Mouse (Mus musculus): ENCODE results near the gene Eapp. TPM values are rescaled to one million over a fixed set of nuclear protein-coding genes. Genes with fewer than 3 reads are reported as not detected.
"Not testable (repeated sequence)": the region's sequence is repeated elsewhere in the genome, so short reads cannot be mapped to it uniquely, and the experiment has no call there.

The Eapp gene
- 76.4 and 86.5 TPM in 2 replicates for polyA plus RNA-seq (2015; fragmentation: Nextera tagmentation; extraction: Ambion mirVana)

DNA sequence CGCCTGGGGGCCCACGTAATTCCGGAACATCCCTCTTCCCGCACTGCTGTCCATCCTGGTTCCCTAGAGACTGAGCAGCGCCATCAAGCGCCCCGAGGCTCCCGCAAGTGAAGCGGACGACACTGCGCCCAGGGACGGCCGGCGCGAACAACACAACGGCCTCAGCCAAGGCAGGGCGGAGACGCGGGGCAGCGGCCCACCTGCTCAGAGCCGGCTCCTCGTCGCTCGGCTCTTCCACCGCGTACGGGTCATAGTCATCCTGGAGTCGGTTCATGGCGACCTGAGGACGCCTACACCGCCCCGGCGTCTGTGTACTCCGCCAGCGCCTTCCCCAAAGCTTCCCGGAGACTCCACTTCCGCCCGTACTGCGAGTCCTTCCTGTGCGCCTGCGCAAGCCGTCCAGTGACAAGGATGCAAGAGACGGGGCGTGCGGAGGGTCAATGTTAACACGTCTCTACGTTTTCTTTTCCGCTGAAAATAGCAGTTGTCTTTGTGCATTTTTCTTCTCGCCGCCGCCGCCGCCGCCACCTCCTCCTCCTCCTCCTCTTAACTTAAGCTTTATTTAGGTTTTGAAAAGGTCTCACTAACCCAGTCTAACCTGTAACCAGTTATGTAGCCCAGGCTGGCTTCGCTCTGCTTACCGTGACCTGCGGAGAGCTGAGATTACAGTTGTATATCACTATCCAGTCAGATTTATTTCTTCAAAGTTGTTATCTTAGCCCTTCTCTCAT, at the start of gene Eapp:
Gene Eapp (minus strand): TSS at position 387 of the 731 bp plus-strand sequence.
- Histone ChIP-seq H3K4me2 (peak within 1 kb of the TSS; percentile 78), H3K27me3 (replicated peaks) (no peaks in the 10 kb centered on the region), H3K9me3 (replicated peaks) (no peaks in the 10 kb centered on the region), H3K27ac (replicated peaks) (peak within 1 kb of the TSS; percentile 98), H3K36me3 (peaks cover 11% of the 10 kb centered on the region), H3K4me3 (replicated peaks) (peak within 1 kb of the TSS; percentile 90), H3K4me1 (peaks cover 16% of the 10 kb centered on the region), H3K9ac (replicated peaks) (peak within 1 kb of the TSS; percentile 94)
- 1% methylated on average over 57 of the region's 57 CpGs for WGBS
- ATAC-seq (ENCODE audit: low FRiP score): peak; percentile 92

DNA sequence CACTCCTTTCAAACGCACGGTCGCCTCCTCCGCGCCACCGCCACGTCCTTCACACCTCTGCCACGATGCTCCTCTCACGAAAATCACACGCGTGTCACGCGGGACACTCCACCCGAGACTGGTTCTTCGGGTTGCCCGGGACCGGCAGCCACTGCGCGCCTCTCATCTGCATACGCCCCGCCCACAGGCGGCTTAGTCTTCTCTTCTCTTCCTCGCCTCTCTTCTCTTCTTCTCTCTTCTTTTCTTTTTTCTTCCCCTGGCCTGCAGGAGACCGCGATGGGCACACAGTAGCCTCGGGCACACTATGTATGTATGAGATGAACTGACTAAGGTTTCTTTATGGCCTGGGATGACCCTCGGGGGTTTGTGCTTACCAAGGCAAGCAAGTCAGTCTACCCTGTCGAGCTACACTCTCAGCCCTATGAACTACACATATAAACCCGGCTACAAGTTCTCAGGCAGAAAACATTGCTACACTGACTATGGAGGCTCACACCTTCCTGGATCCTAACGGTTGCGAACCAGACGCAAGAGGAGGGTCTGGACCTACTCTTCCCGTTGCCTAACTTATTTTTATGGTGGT, 43.1 kb upstream of the Eapp start:
- not testable (repeated sequence) for H3K9ac ChIP-seq (replicated peaks); H3K27ac ChIP-seq (replicated peaks); H3K36me3 ChIP-seq; H3K9me3 ChIP-seq (replicated peaks); H3K4me1 ChIP-seq; H3K27me3 ChIP-seq (replicated peaks); H3K4me2 ChIP-seq
- ATAC-seq (ENCODE audit: low FRiP score): peak; percentile 71
- 0% methylated on average over 9 of the region's 33 CpGs for WGBS
- 0 out of 2 replicates have a peak overlapping the region, but pooled peaks have one; percentile 19 for H3K4me3 ChIP-seq (replicated peaks)

DNA sequence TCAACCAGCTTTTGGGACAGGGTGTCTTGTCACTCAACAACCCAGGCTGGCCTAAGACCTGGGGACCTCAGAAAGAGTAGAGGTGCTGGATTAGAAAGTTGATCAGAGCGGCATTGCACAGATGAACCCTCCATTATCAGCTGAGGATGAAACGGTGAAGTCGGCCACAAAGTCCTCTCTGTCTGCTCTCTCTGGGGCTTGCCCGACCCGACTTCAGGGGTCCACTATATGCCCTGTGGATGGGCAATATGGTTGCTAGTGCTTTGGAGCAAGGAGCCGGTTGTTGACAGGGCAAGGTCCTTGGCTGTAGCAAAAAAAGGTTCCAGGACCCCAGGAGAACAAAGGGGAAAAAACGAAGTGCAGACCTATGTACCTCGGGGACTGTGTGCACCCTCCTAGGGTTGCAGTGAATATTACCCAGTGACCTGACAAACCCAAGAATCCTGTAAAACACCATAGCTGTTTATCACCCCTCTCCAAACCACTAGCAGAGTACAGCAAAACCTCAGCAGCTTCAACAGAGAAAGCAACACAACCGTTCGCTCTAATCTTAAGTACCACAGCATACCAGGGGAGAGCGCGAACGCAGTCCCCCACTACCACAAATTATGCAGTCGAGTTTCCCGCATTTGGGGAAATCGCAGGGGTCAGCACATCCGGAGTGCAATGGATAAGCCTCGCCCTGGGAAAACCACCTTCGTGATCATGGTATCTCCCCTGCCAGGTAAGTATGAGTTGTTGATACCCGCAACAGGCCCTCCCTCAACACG, 42.4 kb upstream of the Eapp start:
- WGBS: no CpG with 5 or more reads among the region's 21 CpGs

DNA sequence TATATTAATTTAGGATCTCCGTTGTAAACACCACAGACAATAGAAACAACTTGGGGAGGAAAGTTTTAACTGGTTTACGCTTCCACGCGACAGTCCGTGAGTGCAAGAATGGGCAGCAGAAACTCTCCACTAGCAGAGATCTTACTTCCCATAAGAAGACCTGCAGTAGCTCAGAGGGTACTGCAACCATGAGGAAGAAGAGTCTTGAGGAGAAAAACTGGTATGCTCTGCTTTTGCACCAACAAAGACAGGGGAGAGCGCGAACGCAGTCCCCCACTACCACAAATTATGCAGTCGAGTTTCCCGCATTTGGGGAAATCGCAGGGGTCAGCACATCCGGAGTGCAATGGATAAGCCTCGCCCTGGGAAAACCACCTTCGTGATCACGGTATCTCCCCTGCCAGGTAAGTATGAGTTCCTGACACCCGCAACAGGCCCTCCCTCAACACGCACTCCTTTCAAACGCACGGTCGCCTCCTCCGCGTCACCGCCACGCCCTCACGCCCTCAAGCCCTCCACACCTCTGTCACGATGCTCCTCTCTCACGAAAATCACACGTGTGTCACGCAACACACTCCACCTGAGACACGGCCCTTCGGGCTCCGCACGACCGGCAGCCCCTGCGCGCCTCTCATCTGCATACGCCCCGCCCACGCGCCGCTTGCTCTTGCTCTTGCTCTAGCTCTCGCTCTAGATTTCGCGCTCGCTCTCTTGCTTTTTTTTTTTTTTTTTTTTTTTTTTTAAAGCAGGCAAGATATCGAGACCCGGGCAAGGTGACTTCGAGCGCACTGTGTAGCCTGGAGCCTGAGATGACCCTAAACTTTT, 38.8 kb upstream of the Eapp start:
- not testable (repeated sequence) for H3K27ac ChIP-seq (replicated peaks); H3K4me3 ChIP-seq (replicated peaks); H3K27me3 ChIP-seq (replicated peaks); H3K9ac ChIP-seq (replicated peaks); H3K36me3 ChIP-seq; H3K4me1 ChIP-seq; H3K9me3 ChIP-seq (replicated peaks)
- peak overlapping the region; percentile 35; the same call in 1 of the 2 replicates for H3K4me2 ChIP-seq
- WGBS: 3% methylated on average over 6 of the region's 49 CpGs
- ATAC-seq (ENCODE audit: low FRiP score): peak; percentile 59

More for the DNA sequence above, 42.4 kb upstream of the Eapp start:
- not testable (repeated sequence) for H3K9me3 ChIP-seq (replicated peaks); H3K27ac ChIP-seq (replicated peaks); H3K36me3 ChIP-seq; H3K4me1 ChIP-seq; H3K27me3 ChIP-seq (replicated peaks); H3K4me2 ChIP-seq; H3K9ac ChIP-seq (replicated peaks); H3K4me3 ChIP-seq (replicated peaks)
- peak; percentile 82 for ATAC-seq (ENCODE audit: low FRiP score)

DNA sequence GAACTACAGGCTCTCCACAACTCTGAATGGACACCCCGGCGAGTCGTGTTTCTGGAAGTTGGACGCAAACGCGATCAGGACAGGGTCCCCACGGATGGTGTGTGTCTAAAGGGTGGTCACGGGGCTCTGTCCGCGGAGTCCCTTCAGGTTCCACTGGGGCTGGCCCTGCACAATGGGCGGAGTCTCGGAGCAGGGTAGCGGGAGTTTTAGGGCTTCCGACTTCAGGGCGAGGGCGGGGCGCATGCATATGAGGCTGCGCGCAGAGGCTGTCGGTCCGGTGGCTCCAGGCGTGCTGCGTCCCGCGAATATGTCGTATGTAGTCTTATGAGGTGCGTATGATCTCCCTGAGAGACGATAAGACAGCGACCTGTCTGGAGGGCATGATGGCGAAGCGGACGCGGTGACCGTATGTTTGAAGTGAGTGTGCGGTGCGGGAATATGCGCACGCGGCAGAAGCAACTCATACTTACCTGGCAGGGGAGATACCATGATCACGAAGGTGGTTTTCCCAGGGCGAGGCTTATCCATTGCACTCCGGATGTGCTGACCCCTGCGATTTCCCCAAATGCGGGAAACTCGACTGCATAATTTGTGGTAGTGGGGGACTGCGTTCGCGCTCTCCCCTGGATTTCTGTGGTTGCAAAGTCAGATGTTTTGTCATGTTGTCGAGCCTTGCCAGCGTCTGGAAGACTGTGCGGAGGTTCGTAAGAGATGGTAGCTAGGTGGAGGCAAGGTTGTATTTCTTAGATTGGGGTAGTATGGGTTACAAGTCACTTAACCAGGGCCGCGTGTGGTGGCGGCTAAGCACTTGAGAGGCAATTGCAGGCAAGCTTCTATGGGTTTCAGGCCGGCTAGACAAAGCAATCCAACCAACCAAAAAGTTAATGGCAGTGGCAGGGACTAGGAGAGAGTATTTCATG, 33.7 kb upstream of the Eapp start:
- WGBS: no CpG with 5 or more reads among the region's 56 CpGs
- peak; percentile 93 for ATAC-seq (ENCODE audit: low FRiP score)

DNA sequence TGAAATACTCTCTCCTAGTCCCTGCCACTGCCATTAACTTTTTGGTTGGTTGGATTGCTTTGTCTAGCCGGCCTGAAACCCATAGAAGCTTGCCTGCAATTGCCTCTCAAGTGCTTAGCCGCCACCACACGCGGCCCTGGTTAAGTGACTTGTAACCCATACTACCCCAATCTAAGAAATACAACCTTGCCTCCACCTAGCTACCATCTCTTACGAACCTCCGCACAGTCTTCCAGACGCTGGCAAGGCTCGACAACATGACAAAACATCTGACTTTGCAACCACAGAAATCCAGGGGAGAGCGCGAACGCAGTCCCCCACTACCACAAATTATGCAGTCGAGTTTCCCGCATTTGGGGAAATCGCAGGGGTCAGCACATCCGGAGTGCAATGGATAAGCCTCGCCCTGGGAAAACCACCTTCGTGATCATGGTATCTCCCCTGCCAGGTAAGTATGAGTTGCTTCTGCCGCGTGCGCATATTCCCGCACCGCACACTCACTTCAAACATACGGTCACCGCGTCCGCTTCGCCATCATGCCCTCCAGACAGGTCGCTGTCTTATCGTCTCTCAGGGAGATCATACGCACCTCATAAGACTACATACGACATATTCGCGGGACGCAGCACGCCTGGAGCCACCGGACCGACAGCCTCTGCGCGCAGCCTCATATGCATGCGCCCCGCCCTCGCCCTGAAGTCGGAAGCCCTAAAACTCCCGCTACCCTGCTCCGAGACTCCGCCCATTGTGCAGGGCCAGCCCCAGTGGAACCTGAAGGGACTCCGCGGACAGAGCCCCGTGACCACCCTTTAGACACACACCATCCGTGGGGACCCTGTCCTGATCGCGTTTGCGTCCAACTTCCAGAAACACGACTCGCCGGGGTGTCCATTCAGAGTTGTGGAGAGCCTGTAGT, 23.4 kb upstream of the Eapp start:
- not testable (repeated sequence) for H3K27ac ChIP-seq (replicated peaks)
- no CpG with 5 or more reads among the region's 56 CpGs for WGBS
- ATAC-seq (ENCODE audit: low FRiP score): peak; percentile 93

More for the DNA sequence above, 33.7 kb upstream of the Eapp start:
- H3K9me3 ChIP-seq (replicated peaks); H3K27ac ChIP-seq (replicated peaks); H3K9ac ChIP-seq (replicated peaks); H3K4me1 ChIP-seq; H3K27me3 ChIP-seq (replicated peaks); H3K4me3 ChIP-seq (replicated peaks); H3K36me3 ChIP-seq; H3K4me2 ChIP-seq: not testable (repeated sequence)

DNA sequence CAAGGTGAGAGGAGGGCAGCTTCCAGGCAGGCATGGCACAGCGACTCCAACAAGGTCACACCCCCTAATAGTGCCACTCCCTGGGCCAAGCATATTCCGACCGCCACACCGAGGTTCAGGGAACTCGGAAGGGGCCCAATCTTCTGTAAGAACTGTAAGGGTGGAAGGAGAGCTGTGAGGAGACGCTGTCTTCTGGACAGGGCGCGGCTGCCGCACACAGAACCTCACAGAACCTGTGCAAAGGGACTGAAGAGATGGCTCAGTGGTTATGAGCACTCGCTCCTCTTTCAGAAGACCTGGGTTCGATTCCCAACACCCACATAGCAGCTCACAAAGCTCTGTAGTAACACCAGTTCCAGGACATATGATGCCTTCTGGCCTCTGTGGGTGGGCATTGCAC, 21.8 kb upstream of the Eapp start:
- ATAC-seq (ENCODE audit: low FRiP score); H3K27ac ChIP-seq (replicated peaks); H3K9me3 ChIP-seq (replicated peaks); H3K9ac ChIP-seq (replicated peaks); H3K4me1 ChIP-seq; H3K36me3 ChIP-seq; H3K4me2 ChIP-seq; H3K27me3 ChIP-seq (replicated peaks); H3K4me3 ChIP-seq (replicated peaks): not testable (repeated sequence)
- WGBS: 82% methylated on average over 5 of the region's 11 CpGs

More for the DNA sequence above, 23.4 kb upstream of the Eapp start:
- H3K36me3 ChIP-seq; H3K4me3 ChIP-seq (replicated peaks); H3K9me3 ChIP-seq (replicated peaks); H3K27me3 ChIP-seq (replicated peaks); H3K4me2 ChIP-seq; H3K4me1 ChIP-seq; H3K9ac ChIP-seq (replicated peaks): not testable (repeated sequence)

DNA sequence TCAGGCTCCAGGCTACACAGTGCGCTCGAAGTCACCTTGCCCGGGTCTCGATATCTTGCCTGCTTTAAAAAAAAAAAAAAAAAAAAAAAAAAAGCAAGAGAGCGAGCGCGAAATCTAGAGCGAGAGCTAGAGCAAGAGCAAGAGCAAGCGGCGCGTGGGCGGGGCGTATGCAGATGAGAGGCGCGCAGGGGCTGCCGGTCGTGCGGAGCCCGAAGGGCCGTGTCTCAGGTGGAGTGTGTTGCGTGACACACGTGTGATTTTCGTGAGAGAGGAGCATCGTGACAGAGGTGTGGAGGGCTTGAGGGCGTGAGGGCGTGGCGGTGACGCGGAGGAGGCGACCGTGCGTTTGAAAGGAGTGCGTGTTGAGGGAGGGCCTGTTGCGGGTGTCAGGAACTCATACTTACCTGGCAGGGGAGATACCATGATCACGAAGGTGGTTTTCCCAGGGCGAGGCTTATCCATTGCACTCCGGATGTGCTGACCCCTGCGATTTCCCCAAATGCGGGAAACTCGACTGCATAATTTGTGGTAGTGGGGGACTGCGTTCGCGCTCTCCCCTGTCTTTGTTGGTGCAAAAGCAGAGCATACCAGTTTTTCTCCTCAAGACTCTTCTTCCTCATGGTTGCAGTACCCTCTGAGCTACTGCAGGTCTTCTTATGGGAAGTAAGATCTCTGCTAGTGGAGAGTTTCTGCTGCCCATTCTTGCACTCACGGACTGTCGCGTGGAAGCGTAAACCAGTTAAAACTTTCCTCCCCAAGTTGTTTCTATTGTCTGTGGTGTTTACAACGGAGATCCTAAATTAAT, 18.3 kb upstream of the Eapp start:
- H3K9ac ChIP-seq (replicated peaks); H3K9me3 ChIP-seq (replicated peaks); H3K36me3 ChIP-seq; H3K4me3 ChIP-seq (replicated peaks); H3K27ac ChIP-seq (replicated peaks); H3K4me2 ChIP-seq; H3K27me3 ChIP-seq (replicated peaks); H3K4me1 ChIP-seq: not testable (repeated sequence)
- 0% methylated on average over 8 of the region's 48 CpGs for WGBS
- ATAC-seq (ENCODE audit: low FRiP score): peak; percentile 56

DNA sequence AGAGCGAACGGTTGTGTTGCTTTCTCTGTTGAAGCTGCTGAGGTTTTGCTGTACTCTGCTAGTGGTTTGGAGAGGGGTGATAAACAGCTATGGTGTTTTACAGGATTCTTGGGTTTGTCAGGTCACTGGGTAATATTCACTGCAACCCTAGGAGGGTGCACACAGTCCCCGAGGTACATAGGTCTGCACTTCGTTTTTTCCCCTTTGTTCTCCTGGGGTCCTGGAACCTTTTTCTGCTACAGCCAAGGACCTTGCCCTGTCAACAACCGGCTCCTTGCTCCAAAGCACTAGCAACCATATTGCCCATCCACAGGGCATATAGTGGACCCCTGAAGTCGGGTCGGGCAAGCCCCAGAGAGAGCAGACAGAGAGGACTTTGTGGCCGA, 14.8 kb upstream of the Eapp start:
- not testable (repeated sequence) for H3K9me3 ChIP-seq (replicated peaks); H3K4me1 ChIP-seq; H3K27me3 ChIP-seq (replicated peaks); H3K4me3 ChIP-seq (replicated peaks); H3K36me3 ChIP-seq; H3K9ac ChIP-seq (replicated peaks)
- 0 out of 2 replicates have a peak overlapping the region, but pooled peaks have one; percentile 31 for H3K4me2 ChIP-seq
- ATAC-seq (ENCODE audit: low FRiP score): peak; percentile 85
- H3K27ac ChIP-seq (replicated peaks): peak overlapping the region; percentile 73; the same call in 1 of the 2 replicates
- 0% methylated on average over 3 of the region's 8 CpGs for whole genome bisulfite sequencing

Measured in neural tube, embryonic 15.5 days (tissue).